15 mouse cellular contexts compared by ENCODE assay signal in the genomic region with DNA sequence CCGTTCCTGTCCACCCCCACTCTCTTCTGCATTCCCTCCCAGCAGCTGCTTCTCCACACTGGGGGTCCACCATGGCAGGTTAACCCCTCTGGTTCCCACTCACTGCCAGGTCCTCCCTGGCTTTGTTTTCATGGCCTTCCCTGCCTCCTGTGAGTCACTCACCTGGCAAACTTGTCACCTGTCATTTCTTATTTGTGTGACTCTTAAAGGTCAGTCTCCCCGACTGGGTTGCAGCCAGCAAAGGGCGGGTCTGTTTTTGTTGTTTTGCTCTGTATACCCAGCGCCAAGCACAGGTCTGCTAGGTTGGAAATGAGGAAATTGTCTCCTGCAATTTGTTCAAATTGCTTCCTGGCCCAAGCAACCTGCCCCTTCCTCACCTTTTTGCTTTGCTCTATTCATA. TPM values are rescaled to one million over a fixed set of nuclear protein-coding genes. Genes with fewer than 3 reads are reported as not detected.
DNase-seq lines count a peak whose midpoint lies in the region; ATAC-seq and TF ChIP-seq lines count a peak whose summit lies in the region.
"Had no signal": no experiment of that assay in that cellular context is flagged by ENCODE, and none has a peak within 500 bp of the region (broad histone marks: within the 10 kb centered on the region; RNA-seq: fewer than 3 reads in every experiment).

No protein-coding gene starts in this region.

- 0 out of 2 replicates have a peak overlapping the region, but pooled peaks have one; percentile 20 for H3K27ac ChIP-seq in cerebellum, adult 2 months (ENCODE audit: insufficient read depth, low read length)
- peak overlapping the region; percentile 99 for H3K27ac ChIP-seq in kidney, embryonic 16.5 days (ENCODE audit: low read length)
- peak overlapping the region; percentile 79 for H3K27ac ChIP-seq in liver, embryonic 16.5 days (ENCODE audit: low read length)
- H3K27ac ChIP-seq in forebrain, embryonic 10.5 days, result no peak overlapping the region
- H3K27ac ChIP-seq: hindbrain, embryonic 12.5 days; limb, embryonic 13.5 days; midbrain, embryonic 13.5 days had no signal

- H3K36me3 ChIP-seq in kidney, embryonic 16.5 days (ENCODE audit: insufficient read depth, low read length), result no peaks in the 10 kb centered on the region
- no peaks in the 10 kb centered on the region for H3K36me3 ChIP-seq in liver, embryonic 16.5 days (ENCODE audit: control insufficient read depth, insufficient read depth)
- no peaks in the 10 kb centered on the region for H3K36me3 ChIP-seq in forebrain, embryonic 10.5 days (replicated peaks)
- H3K36me3 ChIP-seq: hindbrain, embryonic 12.5 days; limb, embryonic 13.5 days; midbrain, embryonic 13.5 days had no signal

- 52% methylated on average over 4 of the region's 4 CpGs for WGBS in cerebellum, adult 2 months
- WGBS in kidney, embryonic 16.5 days, result 27% methylated on average over 4 of the region's 4 CpGs
- 37% methylated on average over 4 of the region's 4 CpGs for WGBS in liver, embryonic 16.5 days (ENCODE audit: insufficient replicate concordance)
- 67% methylated on average over 4 of the region's 4 CpGs for WGBS in forebrain, embryonic 10.5 days

- no peak for TF ChIP-seq POLR2A in cerebellum, adult 2 months (IDR thresholded peaks at IDR 0.05; ENCODE audit: borderline replicate concordance, insufficient read depth, low read length)

- peak overlapping the region; percentile 48 for H3K9ac ChIP-seq in kidney, embryonic 16.5 days (replicated peaks; ENCODE audit: low read length)
- H3K9ac ChIP-seq in liver, embryonic 16.5 days (ENCODE audit: low read depth, low read length), result 0 out of 2 replicates have a peak overlapping the region, but pooled peaks have one; percentile 13
- H3K9ac ChIP-seq: forebrain, postnatal 0 days; hindbrain, embryonic 12.5 days; limb, embryonic 13.5 days; midbrain, embryonic 13.5 days had no signal

- ATAC-seq in cerebellum, adult (ENCODE audit: insufficient number of reproducible peaks, low FRiP score, low TSS enrichment), result no peak
- no peak for ATAC-seq in kidney, embryonic 16.5 days (ENCODE audit: low FRiP score, low TSS enrichment)
- ATAC-seq in liver, embryonic 16.5 days (ENCODE audit: low read depth), result no peak
- ATAC-seq: forebrain, postnatal 0 days; midbrain, embryonic 13.5 days had no signal

- no peak for TF ChIP-seq CTCF in cerebellum, adult 2 months (IDR thresholded peaks at IDR 0.05; ENCODE audit: borderline replicate concordance, insufficient read depth, low read depth, low read length)

- no peak overlapping the region for H3K4me3 ChIP-seq in cerebellum, adult 2 months (replicated peaks; ENCODE audit: insufficient read depth, low read depth, low read length)
- no peak overlapping the region for H3K4me3 ChIP-seq in kidney, embryonic 16.5 days (ENCODE audit: low read length)
- H3K4me3 ChIP-seq in liver, embryonic 16.5 days (ENCODE audit: low read depth, low read length), result no peak overlapping the region
- H3K4me3 ChIP-seq in forebrain, embryonic 10.5 days, result no peak overlapping the region
- H3K4me3 ChIP-seq: hindbrain, embryonic 12.5 days; limb, embryonic 13.5 days; midbrain, embryonic 13.5 days had no signal

- H3K4me2 ChIP-seq in kidney, embryonic 16.5 days (replicated peaks; ENCODE audit: low read depth, low read length), result peak overlapping the region; percentile 53
- no peak overlapping the region for H3K4me2 ChIP-seq in liver, embryonic 16.5 days (ENCODE audit: low read depth, low read length)
- H3K4me2 ChIP-seq: hindbrain, embryonic 12.5 days; midbrain, embryonic 13.5 days had no signal

- DNase-seq in cerebellum, adult 2 months, result no peak
- DNase-seq in induced T-regulatory cell, adult 2 months (ENCODE audit: low read depth), result peak; percentile 33
- DNase-seq in forebrain, embryonic 10.5 days (ENCODE audit: extremely low spot score, low spot score), result no peak
- no peak for DNase-seq in layer of hippocampus, adult 18-20 months (ENCODE audit: low spot score in 2 of 2)
- no peak for DNase-seq in ovary, adult 18-20 months (ENCODE audit: low spot score)
- DNase-seq: cerebellum, adult 9-10 months; forebrain, postnatal 0 days had no signal

- H3K4me1 ChIP-seq in cerebellum, adult 2 months (ENCODE audit: control insufficient read depth, insufficient read depth, low read length), result peaks cover 18% of the 10 kb centered on the region
- peaks cover 14% of the 10 kb centered on the region for H3K4me1 ChIP-seq in kidney, embryonic 16.5 days (ENCODE audit: insufficient read depth, low read length)
- no peaks in the 10 kb centered on the region; the same call in none of the 2 replicates for H3K4me1 ChIP-seq in liver, embryonic 16.5 days (ENCODE audit: control insufficient read depth, low read depth, low read length)
- H3K4me1 ChIP-seq in forebrain, embryonic 10.5 days, result peaks cover 34% of the 10 kb centered on the region

- no peaks in the 10 kb centered on the region for H3K27me3 ChIP-seq in cerebellum, adult 2 months (ENCODE audit: control insufficient read depth, insufficient read depth, low read length)
- 0 out of 2 replicates have a peak, but pooled peaks cover 4% of the 10 kb centered on the region for H3K27me3 ChIP-seq in kidney, embryonic 16.5 days (ENCODE audit: insufficient read depth, low read length)
- H3K27me3 ChIP-seq in liver, embryonic 16.5 days (ENCODE audit: control insufficient read depth, insufficient read depth, low read depth, low read length), result peaks cover 32% of the 10 kb centered on the region
- H3K27me3 ChIP-seq in forebrain, embryonic 10.5 days (ENCODE audit: poor library complexity, severe bottlenecking), result peaks cover 65% of the 10 kb centered on the region

- no peaks in the 10 kb centered on the region; the same call in 1 of the 2 replicates for H3K9me3 ChIP-seq in kidney, embryonic 16.5 days (ENCODE audit: low read length)
- no peaks in the 10 kb centered on the region for H3K9me3 ChIP-seq in liver, embryonic 16.5 days (replicated peaks; ENCODE audit: control insufficient read depth, low read length)
- H3K9me3 ChIP-seq in forebrain, embryonic 10.5 days, result no peaks in the 10 kb centered on the region
- H3K9me3 ChIP-seq: hindbrain, embryonic 12.5 days; limb, embryonic 13.5 days; midbrain, embryonic 13.5 days had no signal

RNA-seq across cellular contexts. Expression of gene Grb7, which starts 0.5 kb away (rescaled TPM):
- polyA plus RNA-seq in cerebellum, adult 2 months (2012; rRNA removed), result 15.8 and 19.9 TPM in 2 replicates
- 86.2 and 87.7 TPM in 2 replicates for polyA plus RNA-seq in kidney, embryonic 16.5 days (2015; fragmentation: Nextera tagmentation; extraction: Ambion mirVana)
- polyA plus RNA-seq in liver, embryonic 16.5 days (2015; fragmentation: Nextera tagmentation; extraction: Ambion mirVana), result 28.5 and 36.0 TPM in 2 replicates
- 4.1 and 5.6 TPM in 2 replicates for polyA plus RNA-seq in forebrain, embryonic 10.5 days (2016; fragmentation: Nextera tagmentation; extraction: Ambion mirVana)
- 1 to 10 TPM; 1.2 to 2.1 TPM for total RNA-seq in layer of hippocampus, adult 18-20 months (2021)

RNA-seq across cellular contexts. Expression of gene Mien1, which starts 6.9 kb away (rescaled TPM):
- 182 and 183 TPM in 2 replicates for polyA plus RNA-seq in cerebellum, adult 2 months (2012; rRNA removed)
- 108 and 113 TPM in 2 replicates for polyA plus RNA-seq in kidney, embryonic 16.5 days (2015; fragmentation: Nextera tagmentation; extraction: Ambion mirVana)
- polyA plus RNA-seq in liver, embryonic 16.5 days (2015; fragmentation: Nextera tagmentation; extraction: Ambion mirVana), result 55.9 and 57.9 TPM in 2 replicates
- polyA plus RNA-seq in forebrain, embryonic 10.5 days (2016; fragmentation: Nextera tagmentation; extraction: Ambion mirVana), result 91.2 and 94.3 TPM in 2 replicates
- total RNA-seq in layer of hippocampus, adult 18-20 months (2021), result 10 to 100 TPM; 83.0 to 95.4 TPM

RNA-seq across cellular contexts. Expression of gene Erbb2, which starts 33.4 kb away (rescaled TPM):
- polyA plus RNA-seq in cerebellum, adult 2 months (2012; rRNA removed), result 1.6 and 1.8 TPM in 2 replicates
- polyA plus RNA-seq in kidney, embryonic 16.5 days (2015; fragmentation: Nextera tagmentation; extraction: Ambion mirVana), result 54.9 and 57.7 TPM in 2 replicates
- 1.8 and 2.1 TPM in 2 replicates for polyA plus RNA-seq in liver, embryonic 16.5 days (2015; fragmentation: Nextera tagmentation; extraction: Ambion mirVana)
- 18.9 and 21.9 TPM in 2 replicates for polyA plus RNA-seq in forebrain, embryonic 10.5 days (2016; fragmentation: Nextera tagmentation; extraction: Ambion mirVana)
- 1 to 10 TPM; 1.4 to 1.9 TPM for total RNA-seq in layer of hippocampus, adult 18-20 months (2021)

RNA-seq across cellular contexts. Expression of gene Pgap3, which starts 45.4 kb away (rescaled TPM):
- polyA plus RNA-seq in cerebellum, adult 2 months (2012; rRNA removed), result 13.2 and 14.1 TPM in 2 replicates
- polyA plus RNA-seq in kidney, embryonic 16.5 days (2015; fragmentation: Nextera tagmentation; extraction: Ambion mirVana), result 17.6 and 22.3 TPM in 2 replicates
- polyA plus RNA-seq in liver, embryonic 16.5 days (2015; fragmentation: Nextera tagmentation; extraction: Ambion mirVana), result 3.3 and 3.4 TPM in 2 replicates
- 10.0 and 10.1 TPM in 2 replicates for polyA plus RNA-seq in forebrain, embryonic 10.5 days (2016; fragmentation: Nextera tagmentation; extraction: Ambion mirVana)
- total RNA-seq in layer of hippocampus, adult 18-20 months (2021), result 1 to 10 TPM; 8.7 to 9.1 TPM

RNA-seq across cellular contexts. Expression of gene Pnmt, which starts 59.4 kb away (rescaled TPM):
- 0.26 and 0.40 TPM in 2 replicates for polyA plus RNA-seq in cerebellum, adult 2 months (2012; rRNA removed)
- polyA plus RNA-seq in kidney, embryonic 16.5 days (2015; fragmentation: Nextera tagmentation; extraction: Ambion mirVana), result 2.5 and 2.8 TPM in 2 replicates
- polyA plus RNA-seq in liver, embryonic 16.5 days (2015; fragmentation: Nextera tagmentation; extraction: Ambion mirVana), result 0.12 TPM in 1 of 2 replicates, not detected in the other
- not detected in 2 replicates for polyA plus RNA-seq in forebrain, embryonic 10.5 days (2016; fragmentation: Nextera tagmentation; extraction: Ambion mirVana)
- under 1 TPM in 1 of 2 experiments, not detected in 1; 0.37 TPM for total RNA-seq in layer of hippocampus, adult 18-20 months (2021)
- total RNA-seq: layer of hippocampus, postnatal 10 days had no signal
- polyA plus RNA-seq: spleen, adult 2 months had no signal
